Mouse (Mus musculus): Measurements from ENCODE around the gene Sgca.

DNA sequence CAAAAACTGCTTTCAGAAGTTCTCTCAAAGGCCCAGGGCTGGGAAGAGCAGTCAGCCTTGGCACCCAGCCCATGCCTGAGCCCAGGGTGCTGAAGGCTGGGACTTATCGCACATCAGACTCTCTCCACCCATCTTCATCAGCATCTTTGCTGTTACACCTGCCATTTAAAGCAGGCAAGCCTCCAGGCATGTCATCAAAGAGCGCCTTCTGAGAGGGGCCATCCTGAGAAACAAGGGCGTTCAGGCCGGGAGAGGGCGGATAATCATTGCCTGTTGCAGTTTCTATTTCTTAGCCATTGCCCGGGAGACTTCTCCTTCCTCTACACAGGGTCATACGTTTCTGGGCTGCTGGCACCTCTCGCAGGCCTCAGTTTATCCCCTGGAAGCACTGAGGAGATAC is 11.7 kb upstream of the Sgca start:
- no peak for TF ChIP-seq EP300 (IDR thresholded peaks at IDR 0.05; ENCODE audit: low read depth)
- TF ChIP-seq CTCF (IDR thresholded peaks at IDR 0.05; ENCODE audit: low read depth) = no peak

Data from heart, postnatal 0 days (tissue).